Mouse (Mus musculus): ENCODE results near the gene Epha2. TPM values are rescaled to one million over a fixed set of nuclear protein-coding genes. Genes with fewer than 3 reads are reported as not detected.

The Epha2 gene
- total RNA-seq, 2 experiments from 2014 or later = 3.7 to 4.7 TPM

DNA sequence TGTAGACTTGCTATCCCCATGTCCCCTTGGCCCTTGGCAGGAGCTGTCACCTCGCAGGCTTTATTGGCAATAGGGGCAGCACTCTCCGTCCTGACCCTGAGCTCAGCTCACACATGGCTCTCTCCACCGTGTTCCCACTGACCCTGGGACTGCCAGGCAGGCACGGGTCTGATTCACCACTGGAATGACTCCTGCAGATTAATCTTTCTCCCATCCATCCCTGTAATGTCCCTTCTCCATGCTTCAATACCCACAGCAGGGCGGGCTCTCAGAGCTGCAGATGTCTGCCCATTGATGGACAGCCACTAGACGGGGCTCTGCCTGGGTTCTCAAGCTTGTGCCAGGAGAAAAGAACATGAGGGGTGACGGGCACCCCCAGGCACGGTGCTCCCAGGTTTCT lies 64.1 kb downstream of the Epha2 start:
- no peak for DNase-seq (ENCODE audit: low spot score in 2 of 2)

DNA sequence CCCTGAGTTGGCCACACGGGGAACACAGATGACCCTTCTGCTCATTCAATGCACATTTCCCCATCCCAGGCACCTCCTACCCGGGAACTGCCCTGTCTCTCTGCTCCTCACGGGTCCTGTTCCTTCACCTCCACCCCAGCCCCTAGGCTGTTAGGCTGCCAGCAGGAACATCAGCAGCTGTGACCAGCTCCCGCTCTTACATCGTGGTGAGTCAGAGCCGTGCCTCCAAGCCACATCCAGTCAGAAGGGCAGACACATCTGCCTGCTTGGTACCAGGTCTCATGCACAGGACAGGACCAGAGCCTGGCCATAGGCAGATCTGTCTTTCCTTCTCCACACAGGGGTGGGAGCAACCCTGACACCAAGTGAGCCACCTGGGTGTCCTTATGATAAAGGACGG lies 64.8 kb downstream of the Epha2 start:
- no peak for DNase-seq (ENCODE audit: low spot score in 2 of 2)

DNA sequence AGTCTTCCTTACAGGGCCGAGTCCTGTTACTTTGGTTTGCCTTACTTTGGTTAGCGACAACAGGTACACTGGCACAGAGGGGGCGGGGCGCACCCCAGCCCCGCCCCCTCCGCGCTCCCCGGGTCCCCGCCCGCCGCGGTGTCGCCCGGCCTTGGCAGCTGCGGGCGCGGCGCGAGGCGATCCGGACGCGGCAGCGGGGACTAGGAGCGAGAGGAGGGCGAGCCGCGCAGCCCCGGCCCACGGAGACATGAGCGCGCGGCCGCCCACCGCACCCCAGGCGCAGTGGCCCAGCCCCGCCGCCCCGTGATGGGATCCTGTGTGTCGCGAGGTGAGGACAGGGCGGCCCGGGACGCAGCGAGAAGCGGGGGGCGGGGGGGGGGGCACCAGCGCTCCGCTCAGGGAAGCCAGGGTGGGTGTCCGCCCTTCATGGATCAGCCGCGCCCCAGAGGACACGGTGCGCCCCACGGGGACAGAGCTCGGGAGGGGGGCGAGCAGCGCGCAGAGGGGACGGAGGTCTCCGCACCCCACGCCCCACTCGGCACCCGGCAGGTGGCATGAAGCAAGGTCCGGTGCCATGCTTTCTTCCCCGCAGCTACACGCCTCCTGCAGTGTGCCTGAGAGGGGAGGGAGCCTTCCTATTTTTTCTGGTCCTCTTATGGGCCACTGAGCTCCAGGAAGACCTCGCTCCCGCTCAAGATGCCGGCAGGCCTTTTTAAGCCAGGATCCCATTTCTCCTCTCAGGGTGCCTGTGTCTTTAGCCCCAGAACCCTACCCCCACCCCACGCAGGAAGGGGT lies 67.2 kb downstream of the Epha2 start, which contains the start of gene Fam131c:
TSS of gene Fam131c (plus strand) at position 224 of the 795 bp plus-strand sequence.
- no peak for DNase-seq (ENCODE audit: low spot score in 2 of 2)

DNA sequence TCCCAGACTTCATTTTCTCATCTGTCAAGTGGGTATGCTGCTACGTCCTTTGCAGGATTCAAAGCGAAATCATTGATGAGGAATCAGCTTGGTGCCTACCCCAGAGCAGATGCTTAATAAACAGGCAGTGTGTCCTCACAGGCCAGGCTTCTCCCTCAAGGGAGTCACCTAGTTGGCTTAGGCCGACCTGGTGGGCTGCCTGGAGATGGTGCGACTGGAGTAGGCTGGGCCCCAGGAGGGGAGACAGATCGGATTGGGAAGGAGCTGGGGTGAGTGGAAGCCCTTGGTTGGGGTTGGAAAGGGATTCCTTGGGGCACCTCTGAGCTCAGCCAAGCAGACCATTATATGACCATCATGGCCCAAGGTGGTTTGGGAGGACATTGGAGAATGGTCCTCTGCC lies 71.4 kb downstream of the Epha2 start:
- DNase-seq (ENCODE audit: low spot score in 2 of 2) = no peak

Small RNA genes within 50 kb of the gene (microRNA-seq; reads per million reads assigned to microRNA genes)
- gene Gm25690 = not detected

Other genes starting within 250 kb of the Epha2 start
- 10 to 100 TPM; 10.4 to 11.6 TPM for gene Crocc, start 240.7 kb upstream of the Epha2 start, total RNA-seq (2021)
- 10 to 100 TPM; 36.8 to 37.8 TPM for gene Necap2, start 222.9 kb upstream of the Epha2 start, total RNA-seq (2021)
- under 1 TPM in 1 of 2 experiments, not detected in 1; 0.76 TPM for gene Spata21, start 212.9 kb upstream of the Epha2 start, total RNA-seq (2021)
- gene Szrd1, start 161.5 kb upstream of the Epha2 start, total RNA-seq (2021) = 100 to 1,000 TPM; 164 to 177 TPM
- gene Fbxo42, start 153.3 kb upstream of the Epha2 start, total RNA-seq (2021) = 10 to 100 TPM; 15.5 to 16.3 TPM
- 1 to 10 TPM; 1.1 to 1.3 TPM for gene Rsg1, start 87.3 kb upstream of the Epha2 start, total RNA-seq (2021)
- gene Arhgef19, start 61.7 kb upstream of the Epha2 start, total RNA-seq (2021) = 1 to 10 TPM; 3.0 to 4.7 TPM
- under 1 TPM in 1 of 2 experiments, not detected in 1; 0.25 TPM for gene Fam131c, start 67.0 kb downstream of the Epha2 start, total RNA-seq (2021)
- 1 to 10 TPM; 1.6 to 2.6 TPM for gene Clcnka, start 97.5 kb downstream of the Epha2 start, total RNA-seq (2021)
- under 1 TPM; 0.34 to 0.88 TPM for gene Clcnkb, start 114.8 kb downstream of the Epha2 start, total RNA-seq (2021)
- gene Hspb7, start 119.5 kb downstream of the Epha2 start, total RNA-seq (2021) = 100 to 1,000 TPM; 154 to 183 TPM
- not detected for gene Srarp, start 134.9 kb downstream of the Epha2 start, total RNA-seq (2021)
- 10 to 100 TPM; 19.9 to 21.2 TPM for gene Zbtb17, start 143.4 kb downstream of the Epha2 start, total RNA-seq (2021)
- 10 to 100 TPM; 32.7 to 32.9 TPM for gene Spen, start 237.4 kb downstream of the Epha2 start, total RNA-seq (2021)

All from gastrocnemius, postnatal 4 days (tissue).